Mouse (Mus musculus) small intestine, adult 2 months (tissue): ENCODE results near the gene Rnf168. TPM values are rescaled to one million over a fixed set of nuclear protein-coding genes. Genes with fewer than 3 reads are reported as not detected.

ENCODE experiments used
- H3K27ac ChIP-seq: fragments of 200-500 bp; 2 replicates; pipeline ENCODE4 v1.5.1; 2012; ENCODE audit warnings: low read depth, low read length, control low read depth, inconsistent platforms; ENCODE audit not compliant: insufficient read depth
- H3K27me3 ChIP-seq: fragments of 200-500 bp; 2 replicates; pipeline ENCODE4 v1.6.1; 2012; ENCODE audit warnings: mild to moderate bottlenecking, moderate library complexity, low read length, inconsistent platforms; ENCODE audit not compliant: control insufficient read depth, insufficient read depth
- H3K36me3 ChIP-seq: fragments of 200-500 bp; 2 replicates; pipeline ENCODE4 v1.6.1; 2012; ENCODE audit warnings: mild to moderate bottlenecking, low read length, control low read depth, inconsistent platforms; ENCODE audit not compliant: control insufficient read depth, insufficient read depth
- H3K4me1 ChIP-seq: fragments of 200-500 bp; 2 replicates; pipeline ENCODE4 v1.6.1; 2012; ENCODE audit warnings: low read length, inconsistent platforms, mixed read lengths; ENCODE audit not compliant: control insufficient read depth, insufficient read depth, insufficient read length
- H3K4me3 ChIP-seq: fragments of 200-500 bp; 2 replicates; pipeline ENCODE4 v1.5.1; 2012; ENCODE audit warnings: low read depth, mild to moderate bottlenecking, control low read depth, inconsistent platforms, low read length, moderate library complexity
- CTCF ChIP-seq: fragments of 200-500 bp; IDR thresholded peaks from 2 replicates; pipeline ENCODE4 v1.5.1; 2012; ENCODE audit warnings: low read depth, mild to moderate bottlenecking, control low read depth, inconsistent platforms, low read length, moderate library complexity, mixed read lengths; ENCODE audit not compliant: insufficient replicate concordance, insufficient read length; ENCODE audit errors: extremely low read depth
- POLR2A ChIP-seq: fragments of 200-500 bp; IDR thresholded peaks from 2 replicates; pipeline ENCODE4 v1.6.1; 2012; ENCODE audit warnings: low read depth, mild to moderate bottlenecking, control low read depth, inconsistent platforms, low read length, moderate library complexity
- WGBS: fragments of 180-500 bp; shearing (Covaris S2); methylation state at CpG from one replicate; pipeline ENCODE4 v1.1.7; 2018; 5-methylcytosine and 5-hydroxymethylcytosine counted together
- polyA plus RNA-seq: library from polyadenylated mRNA; depleted of rRNA; stranded (reverse); fragments of >200 nt; gene quantifications from 2 replicates; pipeline ENCODE4 v1.2.3, GENCODE M21; 2012; rRNA removed

Rnf168 gene
- polyA plus RNA-seq, 1 experiment = 5.5 TPM

GRCm38 (mm10) chr16:32335146-32335545 lies 57.9 kb downstream of the Rnf168 start:
- 87% methylated on average over 5 of the region's 5 CpGs for WGBS

GRCm38 (mm10) chr16:32336026-32336780 lies 58.9 kb downstream of the Rnf168 start:
- Histone ChIP-seq H3K27me3 (no peaks in the 10 kb centered on the region), H3K4me1 (no peaks in the 10 kb centered on the region), H3K27ac (no peak overlapping the region), H3K36me3 (no peaks in the 10 kb centered on the region), H3K4me3 (no peak overlapping the region)
- TF ChIP-seq CTCF = no peak
- WGBS = 72% methylated on average over 7 of the region's 7 CpGs

More at GRCm38 (mm10) chr16:32335146-32335545, 57.9 kb downstream of the Rnf168 start:
- H3K4me3 ChIP-seq = no peak overlapping the region
- H3K36me3 ChIP-seq = no peaks in the 10 kb centered on the region
- TF ChIP-seq CTCF (no peak), POLR2A (no peak)
- no peak overlapping the region for H3K27ac ChIP-seq
- no peaks in the 10 kb centered on the region for H3K27me3 ChIP-seq
- H3K4me1 ChIP-seq = no peaks in the 10 kb centered on the region

- Histone ChIP-seq H3K36me3 (no peaks in the 10 kb centered on the region), H3K27me3 (no peaks in the 10 kb centered on the region), H3K4me1 (no peaks in the 10 kb centered on the region), H3K27ac (no peak overlapping the region), H3K4me3 (no peak overlapping the region)
- TF ChIP-seq CTCF (no peak), POLR2A (no peak)
Measured at GRCm38 (mm10) chr16:32337001-32337400, 59.7 kb downstream of the Rnf168 start.

GRCm38 (mm10) chr16:32340451-32340850 lies 63.2 kb downstream of the Rnf168 start:
- H3K4me1 ChIP-seq = 0 out of 2 replicates have a peak, but pooled peaks cover 1% of the 10 kb centered on the region
- 24% methylated on average over 1 of the region's 1 CpGs for WGBS
- H3K27me3 ChIP-seq = no peaks in the 10 kb centered on the region
- TF ChIP-seq CTCF (no peak), POLR2A (no peak)
- no peak overlapping the region for H3K4me3 ChIP-seq
- H3K27ac ChIP-seq = no peak overlapping the region
- no peaks in the 10 kb centered on the region for H3K36me3 ChIP-seq

- Histone ChIP-seq H3K27ac (no peak overlapping the region), H3K27me3 (no peaks in the 10 kb centered on the region), H3K4me1 (0 out of 2 replicates have a peak, but pooled peaks cover 2% of the 10 kb centered on the region)
Measured at GRCm38 (mm10) chr16:32345521-32345920, 68.3 kb downstream of the Rnf168 start.

GRCm38 (mm10) chr16:32350776-32351175 lies 73.5 kb downstream of the Rnf168 start:
- Histone ChIP-seq H3K27ac (no peak overlapping the region), H3K36me3 (peaks cover 13% of the 10 kb centered on the region), H3K4me3 (no peak overlapping the region), H3K27me3 (no peaks in the 10 kb centered on the region), H3K4me1 (no peaks in the 10 kb centered on the region)
- WGBS = 93% methylated on average over 3 of the region's 3 CpGs
- TF ChIP-seq CTCF (no peak), POLR2A (no peak)

More at GRCm38 (mm10) chr16:32345521-32345920, 68.3 kb downstream of the Rnf168 start:
- no peaks in the 10 kb centered on the region for H3K36me3 ChIP-seq
- TF ChIP-seq CTCF = no peak
- TF ChIP-seq POLR2A = no peak
- no peak overlapping the region for H3K4me3 ChIP-seq

Other genes starting within 250 kb of the Rnf168 start
- 7.4 and 16.1 TPM in 2 replicates for gene Pak2, start 198.1 kb upstream of the Rnf168 start, polyA plus RNA-seq
- 14.6 and 32.5 TPM in 2 replicates for gene Pigx, start 177.7 kb upstream of the Rnf168 start, polyA plus RNA-seq
- 5.6 and 10.2 TPM in 2 replicates for gene Cep19, start 177.7 kb upstream of the Rnf168 start, polyA plus RNA-seq
- 5.3 and 6.7 TPM in 2 replicates for gene Nrros, start 111.9 kb upstream of the Rnf168 start, polyA plus RNA-seq
- gene Bex6, start 97.6 kb upstream of the Rnf168 start, polyA plus RNA-seq = not detected in 2 replicates
- 1.5 and 2.4 TPM in 2 replicates for gene Fbxo45, start 30.3 kb upstream of the Rnf168 start, polyA plus RNA-seq
- gene Wdr53, start 30.2 kb upstream of the Rnf168 start, polyA plus RNA-seq = 0.53 and 1.5 TPM in 2 replicates
- gene Smco1, start 6.0 kb upstream of the Rnf168 start, polyA plus RNA-seq = not detected in 2 replicates
- gene Ubxn7, start 54.8 kb downstream of the Rnf168 start, polyA plus RNA-seq = 6.1 and 6.4 TPM in 2 replicates
- 0.17 and 0.35 TPM in 2 replicates for gene Tm4sf19, start 123.0 kb downstream of the Rnf168 start, polyA plus RNA-seq
- gene Tctex1d2, start 142.2 kb downstream of the Rnf168 start, polyA plus RNA-seq = 1.3 and 1.4 TPM in 2 replicates
- 55.4 and 115 TPM in 2 replicates for gene Pcyt1a, start 153.5 kb downstream of the Rnf168 start, polyA plus RNA-seq
- 102 and 424 TPM in 2 replicates for gene Slc51a, start 210.4 kb downstream of the Rnf168 start, polyA plus RNA-seq
- gene Zdhhc19, start 218.8 kb downstream of the Rnf168 start, polyA plus RNA-seq = 0.18 and 0.42 TPM in 2 replicates